Mouse (Mus musculus) left cerebral cortex, postnatal 14 days (tissue): ENCODE measurements at regions not wholly inside any gene's neighbourhood (a gene's known extent, or its start where the extent isn't known, plus 50 kb on each side); places are given as distances from the start of the nearest gene placed in this dataset.
A peak's percentile ranks its signal among the peaks of the same experiment; 100 is the strongest.

Experiments used
- DNase-seq, 2 experiments: peaks; one replicate each; pipeline ENCODE4 v3.0.0; 2021 to 2022; ENCODE audit warnings: low spot score in 2 of 2, mixed read lengths in 1 of 2
- intact Hi-C: fragments of 180-260 bp; cut with DNase I; formaldehyde crosslinking; loops from one replicate; pipeline ENCODE4 v1.15.1; 2025

DNA sequence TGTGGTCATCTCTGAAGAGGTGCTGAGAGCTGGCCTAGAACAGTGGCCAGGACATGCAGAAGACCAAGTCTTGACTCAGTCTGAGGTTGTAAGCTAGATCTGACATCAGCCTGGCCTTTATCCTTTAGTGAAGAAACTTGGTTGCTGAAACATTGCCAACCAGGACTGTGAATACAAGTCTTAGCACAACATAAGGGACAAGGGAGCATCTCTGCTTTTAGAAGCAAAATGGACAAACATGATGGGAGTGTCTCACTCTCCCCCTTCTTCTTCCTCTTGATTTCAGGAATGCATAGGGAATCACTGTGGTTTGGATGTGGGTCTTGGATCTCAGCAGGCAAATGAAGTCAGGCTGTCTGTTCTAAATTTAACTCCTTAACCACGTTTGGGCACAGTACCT is 529.1 kb upstream of the Tnc start:
- DNase-seq: no peak
- intact Hi-C loops: no loop called here

DNA sequence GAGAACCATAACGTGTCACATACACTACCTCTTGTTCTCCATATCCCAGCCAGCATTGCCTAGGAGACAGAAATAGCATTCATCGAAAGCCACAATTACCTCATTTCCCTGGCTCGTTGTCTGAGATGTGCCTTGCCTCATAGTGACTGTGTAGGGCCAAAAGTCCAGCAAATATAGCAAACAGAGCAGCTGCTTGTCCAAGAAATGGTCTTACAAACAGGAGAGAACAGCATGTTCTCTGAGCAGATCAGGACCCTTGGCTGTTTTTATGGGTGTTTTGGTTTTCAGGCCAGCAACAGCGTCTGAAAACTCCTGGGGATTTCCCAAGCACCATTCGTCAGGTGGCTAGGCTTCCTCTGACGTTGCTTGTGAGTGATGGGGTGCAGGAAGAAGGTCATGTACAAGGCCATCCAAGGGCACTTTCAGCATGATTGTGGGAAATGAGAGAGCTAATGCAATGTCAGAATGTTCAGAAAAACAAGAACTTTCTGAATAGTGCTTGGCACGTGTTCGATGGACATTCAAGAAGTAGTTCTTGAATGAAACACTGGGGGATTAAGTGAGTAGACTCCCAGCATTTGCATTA is 528.9 kb upstream of the Pappa start:
- intact Hi-C loops: no loop called here
- DNase-seq: peak; percentile 2 to 8

DNA sequence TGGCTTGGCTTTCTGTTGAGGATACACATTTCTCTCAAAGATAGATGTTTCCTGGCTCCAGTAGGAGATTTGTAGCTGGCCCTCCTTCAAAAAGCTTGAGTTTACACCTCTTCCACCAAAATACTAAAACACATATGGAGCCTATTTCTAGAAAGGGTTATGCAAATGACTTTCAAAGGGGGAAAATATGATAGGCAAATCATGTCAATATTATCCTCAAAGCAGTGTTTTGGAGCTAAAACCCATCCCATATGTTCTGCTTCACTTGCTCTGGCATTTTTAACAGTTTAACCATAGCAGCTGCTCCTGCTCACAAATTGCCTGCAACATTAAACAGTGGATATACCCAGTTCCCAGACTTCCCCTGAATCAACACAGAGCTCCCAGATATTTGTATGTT is 525.5 kb upstream of the Pappa start:
- intact Hi-C loops: no loop called here
- peak; percentile 3 to 40 for DNase-seq

DNA sequence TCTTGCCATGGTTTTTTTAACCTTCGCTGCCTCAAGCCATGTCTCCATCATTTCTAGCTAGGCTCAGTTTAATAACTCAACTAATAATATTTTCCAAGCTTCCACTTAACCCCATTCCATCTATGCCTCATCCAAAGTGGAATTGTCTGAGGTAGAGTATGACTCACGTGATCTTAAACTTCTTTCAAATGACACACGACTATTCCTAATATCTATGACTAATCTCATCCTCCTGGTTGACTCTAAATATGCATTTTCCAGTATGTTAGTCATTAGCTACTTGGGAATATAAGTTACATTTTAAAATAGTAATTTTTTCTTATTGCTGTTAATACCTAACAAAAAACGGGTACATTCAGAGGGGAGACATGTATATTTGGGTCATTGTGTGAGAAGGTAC is 524.8 kb upstream of the Pappa start:
- intact Hi-C loops: no loop called here
- DNase-seq: no peak

DNA sequence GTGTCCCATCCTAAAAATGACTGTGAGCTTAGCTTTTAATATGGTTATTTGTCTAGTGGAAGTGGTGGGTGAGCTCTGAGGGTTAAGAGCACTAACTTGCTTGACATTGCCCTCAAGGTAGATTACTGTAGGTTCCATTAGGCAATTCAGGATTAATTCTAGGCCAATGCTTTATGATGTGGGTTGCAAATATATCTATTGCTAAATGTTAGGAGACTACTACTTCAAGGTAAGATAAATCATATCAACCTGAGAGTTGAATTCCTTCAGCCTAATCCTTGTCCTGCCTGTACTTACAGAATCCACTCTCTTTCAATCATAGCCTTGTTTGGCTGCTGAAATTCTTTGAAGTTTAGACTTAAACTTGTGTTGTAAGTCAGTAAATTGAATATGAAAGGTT is 501.2 kb upstream of the Pappa start:
- intact Hi-C loops: no loop called here

DNA sequence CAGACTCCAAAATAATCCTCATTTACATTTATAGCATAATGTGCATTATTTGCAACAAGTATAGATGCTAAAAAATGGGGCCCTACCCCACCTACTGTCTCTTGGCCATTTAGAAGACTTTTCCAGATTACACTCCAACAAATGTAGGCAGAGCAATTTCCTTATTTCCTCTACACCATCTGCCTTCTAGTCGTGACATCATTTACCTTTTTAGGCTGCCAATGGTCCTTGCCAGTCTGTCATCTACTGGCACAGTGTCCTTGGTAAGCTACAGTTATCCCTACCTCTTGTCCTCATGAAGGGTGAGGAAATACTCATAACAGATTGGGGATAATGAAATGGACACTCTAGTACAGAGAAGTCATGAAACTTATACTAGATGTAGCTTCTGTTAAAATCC is 491.8 kb upstream of the Pappa start:
- no peak for DNase-seq
- intact Hi-C loops: no loop called here

More for the DNA sequence above, 501.2 kb upstream of the Pappa start:
- DNase-seq: no peak

DNA sequence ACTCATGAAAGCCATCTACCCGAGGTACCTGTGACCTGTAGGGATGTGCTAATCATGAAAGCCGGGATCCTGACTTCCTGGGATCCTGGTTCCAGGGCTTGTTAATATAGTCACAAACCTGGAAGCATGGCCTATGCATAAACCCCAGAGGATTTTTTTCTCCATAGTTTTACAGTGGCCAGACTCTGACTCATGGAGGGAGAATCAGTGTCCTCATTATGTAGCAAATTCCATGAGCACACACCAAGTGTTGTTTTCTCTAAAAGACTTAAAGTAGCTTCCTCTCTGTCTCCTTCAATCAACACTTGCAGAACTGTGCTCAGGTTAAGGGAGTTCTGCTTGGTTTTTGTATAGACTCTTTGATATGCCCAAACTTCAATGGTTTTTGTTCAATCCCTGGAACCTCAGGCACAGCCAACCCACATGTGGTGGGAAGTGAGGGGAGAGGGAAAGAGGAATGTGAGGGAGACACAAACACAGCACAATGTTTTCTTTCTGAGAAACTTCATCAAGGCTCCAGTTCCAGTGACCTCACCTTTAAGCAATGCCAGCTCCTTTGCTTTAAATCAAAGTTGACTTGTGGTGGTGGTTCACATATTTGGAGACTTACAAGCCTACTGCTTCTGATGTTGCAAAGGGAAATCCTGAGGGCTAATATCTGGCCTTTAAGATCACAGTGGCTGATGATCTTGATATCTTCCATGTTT is 488.6 kb upstream of the Pappa start:
- intact Hi-C loops: no loop called here
- DNase-seq: no peak

DNA sequence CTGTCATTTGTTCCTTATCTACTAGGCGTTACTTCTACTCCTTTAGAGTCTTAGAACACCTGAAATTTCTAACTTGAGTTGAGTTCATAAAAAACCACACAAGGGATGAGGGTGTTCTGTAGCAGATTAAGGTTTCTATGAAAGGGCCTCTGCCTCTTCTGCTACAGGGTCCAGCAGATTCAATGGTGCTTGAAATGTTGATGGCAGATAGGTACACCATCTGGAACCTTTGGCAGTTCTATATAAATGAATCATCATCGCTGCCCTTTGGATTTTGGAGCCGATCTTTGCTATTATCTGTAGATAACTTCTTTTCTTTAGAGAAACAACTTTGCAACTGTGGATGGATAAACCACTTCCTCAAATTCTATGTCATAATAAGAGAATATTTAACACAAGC is 483.9 kb upstream of the Pappa start:
- DNase-seq: no peak
- intact Hi-C loops: no loop called here

DNA sequence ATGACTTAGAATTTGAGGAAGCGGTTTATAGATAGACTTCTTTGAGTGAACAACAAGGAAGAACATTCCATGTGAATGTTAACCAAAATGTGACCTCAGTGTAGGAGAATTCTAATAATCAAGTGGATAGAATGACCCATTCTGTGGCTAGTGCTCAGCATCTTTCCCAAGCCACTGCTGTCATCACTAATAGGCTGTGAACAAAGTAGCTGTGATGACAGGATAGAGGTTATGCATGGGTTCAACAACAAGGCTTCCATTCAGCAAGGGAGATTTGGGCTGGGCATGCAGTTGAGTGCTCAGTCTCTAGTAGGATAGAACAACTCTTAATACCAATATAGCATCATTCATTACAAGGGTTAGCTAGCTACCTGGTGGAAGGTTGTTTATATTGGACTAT is 483.0 kb upstream of the Pappa start:
- intact Hi-C loops: no loop called here

DNA sequence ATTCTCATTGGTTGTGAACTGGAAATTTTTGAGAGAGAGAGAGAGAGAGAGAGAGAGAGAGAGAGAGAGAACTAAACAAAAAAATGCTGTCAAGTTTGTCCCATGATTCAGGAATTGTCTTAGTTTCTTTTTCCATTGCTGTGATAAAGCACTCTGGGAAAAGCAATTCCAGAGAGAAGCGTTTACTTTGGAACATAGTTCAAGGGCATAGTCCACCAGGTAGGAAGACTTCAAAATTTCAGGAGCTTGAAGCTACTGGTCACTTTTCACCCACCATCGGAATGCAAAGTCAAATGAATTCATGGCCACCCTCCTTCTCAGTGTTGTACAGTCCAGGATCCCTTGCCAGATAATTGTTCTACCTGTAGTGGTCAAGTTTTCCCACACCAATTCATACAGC is 478.8 kb upstream of the Pappa start:
- intact Hi-C loops: no loop called here
- DNase-seq: no peak

More for the DNA sequence above, 483.0 kb upstream of the Pappa start:
- no peak for DNase-seq

DNA sequence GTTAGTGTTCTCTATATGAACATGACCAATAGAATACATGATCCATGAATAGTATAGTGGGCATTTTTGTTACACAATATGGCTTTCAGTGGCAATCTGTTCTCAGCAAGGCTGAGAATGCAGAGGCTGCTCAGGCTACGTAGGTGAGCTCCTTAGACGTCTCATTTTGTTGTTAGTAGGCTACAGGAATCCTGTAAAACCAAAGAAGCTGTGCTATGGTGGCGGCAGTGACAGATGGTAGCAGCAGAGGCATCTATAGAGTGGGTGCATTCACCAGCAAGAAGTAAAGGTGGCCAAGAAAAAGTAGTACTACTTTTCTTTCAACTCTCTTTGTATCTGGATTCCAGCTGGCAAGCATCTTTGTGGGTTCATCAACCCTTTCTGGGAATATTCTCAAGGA is 469.8 kb upstream of the Pappa start:
- peak in 1 of 2 experiments; percentile 5 for DNase-seq

DNA sequence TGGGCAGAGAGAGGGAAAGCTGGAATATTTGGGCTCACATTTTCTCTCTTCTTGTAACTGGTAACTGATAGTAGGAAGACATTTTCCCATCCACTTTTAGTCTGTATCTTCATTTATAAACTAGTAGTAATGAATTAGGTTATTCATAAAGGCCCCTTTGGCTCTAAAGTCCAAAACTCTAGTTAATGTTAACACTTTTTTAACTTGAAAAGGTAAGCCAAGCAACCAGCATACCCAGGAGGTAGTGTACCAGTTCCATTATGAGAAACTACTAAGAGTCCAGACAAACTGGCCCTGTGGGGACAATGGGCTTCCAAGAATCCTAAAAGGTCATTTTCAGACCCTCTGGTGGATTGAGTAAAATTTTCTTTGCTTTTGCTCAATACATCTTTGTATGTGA is 468.4 kb upstream of the Pappa start:
- intact Hi-C loops: no loop called here
- DNase-seq: no peak

More for the DNA sequence above, 469.8 kb upstream of the Pappa start:
- intact Hi-C loops: no loop called here

DNA sequence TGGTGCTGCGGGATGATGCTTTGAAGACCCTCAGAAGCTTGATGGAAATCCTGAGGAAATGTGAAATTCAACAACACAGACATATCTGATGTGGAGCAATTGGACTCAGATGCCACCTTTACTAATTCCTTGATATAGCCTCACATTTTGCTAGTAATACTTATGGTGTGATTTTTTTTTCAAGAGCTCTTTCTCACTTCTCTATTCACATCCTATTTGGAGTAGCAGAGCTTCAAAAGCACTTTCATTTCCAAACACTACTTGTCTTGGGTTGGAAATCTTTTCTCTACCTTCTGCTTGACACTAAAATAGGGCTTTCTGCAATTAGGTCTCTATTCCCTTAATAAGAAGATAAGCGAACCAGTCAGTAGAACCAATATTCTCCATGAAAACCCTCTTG is 460.3 kb upstream of the Pappa start:
- DNase-seq: no peak
- intact Hi-C loops: no loop called here

DNA sequence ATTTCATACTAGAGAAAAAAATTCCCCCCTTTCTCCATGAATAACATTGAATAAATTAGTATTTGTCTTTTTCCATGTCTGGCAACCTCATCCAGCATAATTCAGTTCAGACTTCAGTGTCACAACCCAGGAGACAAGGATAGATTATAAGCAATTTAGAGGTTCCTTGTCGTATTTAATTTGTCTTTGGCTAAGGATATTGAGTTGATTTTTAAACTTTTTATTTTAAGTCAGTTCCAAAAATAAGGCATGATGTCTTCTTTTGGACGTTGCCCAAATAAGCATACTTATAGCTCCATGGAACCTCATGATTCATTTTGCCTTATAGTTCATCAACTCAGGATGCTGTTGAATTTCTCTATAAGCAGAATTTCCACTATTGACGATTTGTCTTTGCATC is 456.0 kb upstream of the Pappa start:
- intact Hi-C loops: no loop called here
- DNase-seq: peak in 1 of 2 experiments; percentile 11

DNA sequence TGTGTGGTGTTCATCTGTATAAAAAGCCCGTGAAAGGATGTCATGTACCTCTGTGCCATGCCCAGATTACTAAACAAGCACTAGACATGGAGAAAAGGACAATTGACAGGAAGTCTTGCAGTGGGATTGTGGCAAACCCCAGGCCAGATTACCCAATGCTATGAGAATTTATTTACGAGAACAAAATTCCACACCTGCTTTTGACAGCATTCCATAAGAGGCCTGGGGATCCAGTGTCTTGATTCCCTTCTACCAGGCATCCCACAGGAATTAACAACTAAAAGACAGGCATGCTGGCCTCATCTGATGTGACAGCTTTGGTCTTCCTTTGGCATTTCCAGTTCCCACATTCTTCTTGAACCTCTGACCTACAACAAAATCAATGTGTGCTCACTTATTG is 454.3 kb upstream of the Pappa start:
- intact Hi-C loops: no loop called here
- DNase-seq: no peak

DNA sequence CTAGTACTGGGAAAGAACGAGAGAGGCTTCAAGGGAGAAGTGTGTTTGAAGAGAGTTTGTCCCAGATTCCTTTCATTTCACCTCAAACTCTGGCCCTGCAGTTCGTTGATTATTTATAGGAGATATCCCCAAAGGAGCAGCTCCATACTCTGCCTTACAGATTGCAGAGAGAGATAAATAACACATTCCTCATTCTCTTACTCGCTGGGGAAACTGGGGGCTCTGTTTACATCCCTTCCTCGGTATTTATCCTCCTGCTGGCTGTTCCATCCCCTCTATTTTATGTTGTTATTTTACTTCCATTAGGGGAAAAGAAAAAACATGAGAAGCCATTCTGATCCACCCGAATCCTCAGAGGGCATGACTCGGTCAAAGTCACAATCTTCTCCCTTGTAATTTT is 447.5 kb upstream of the Pappa start:
- intact Hi-C loops: no loop called here

DNA sequence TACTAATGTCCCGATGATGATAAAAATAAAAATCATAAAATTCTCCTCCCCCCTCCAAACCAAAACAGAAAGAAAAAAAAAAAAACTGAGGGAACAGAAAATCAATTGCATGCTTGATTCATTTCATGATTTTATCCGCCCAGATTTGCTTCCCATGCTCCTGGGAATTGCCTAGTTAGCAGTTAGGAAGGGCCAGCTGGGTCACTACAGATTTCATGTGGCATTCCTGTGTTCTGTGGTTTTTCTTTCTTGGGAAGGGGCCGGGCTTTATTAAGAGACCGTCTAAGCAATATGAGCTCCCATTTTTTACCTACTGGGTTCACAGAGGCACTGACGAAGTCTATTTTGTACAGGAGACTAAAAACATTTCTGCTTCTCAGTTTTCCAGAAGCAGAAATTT is 447.1 kb upstream of the Pappa start:
- intact Hi-C loops: no loop called here

More for the DNA sequence above, 447.5 kb upstream of the Pappa start:
- DNase-seq: no peak

DNA sequence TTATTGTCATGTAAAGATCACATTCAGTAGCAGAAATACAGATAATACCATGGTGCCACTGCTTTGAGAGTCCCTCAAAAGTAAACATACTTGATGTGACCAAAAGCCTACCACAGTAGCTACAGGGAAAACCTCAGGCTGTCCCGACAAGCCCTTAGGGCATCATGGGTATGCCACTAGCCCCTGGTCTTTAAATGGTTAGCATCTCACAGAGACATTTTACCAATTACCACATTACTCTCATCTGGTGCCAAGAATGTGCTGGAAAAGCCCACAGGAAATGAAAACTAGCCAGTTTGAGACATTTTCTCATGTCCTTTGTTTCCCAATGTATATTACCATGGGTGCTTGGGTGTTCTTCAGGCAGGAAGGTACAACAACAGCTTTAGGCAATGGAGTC is 439.3 kb upstream of the Pappa start:
- intact Hi-C loops: no loop called here
- DNase-seq: no peak

More for the DNA sequence above, 447.1 kb upstream of the Pappa start:
- no peak for DNase-seq

DNA sequence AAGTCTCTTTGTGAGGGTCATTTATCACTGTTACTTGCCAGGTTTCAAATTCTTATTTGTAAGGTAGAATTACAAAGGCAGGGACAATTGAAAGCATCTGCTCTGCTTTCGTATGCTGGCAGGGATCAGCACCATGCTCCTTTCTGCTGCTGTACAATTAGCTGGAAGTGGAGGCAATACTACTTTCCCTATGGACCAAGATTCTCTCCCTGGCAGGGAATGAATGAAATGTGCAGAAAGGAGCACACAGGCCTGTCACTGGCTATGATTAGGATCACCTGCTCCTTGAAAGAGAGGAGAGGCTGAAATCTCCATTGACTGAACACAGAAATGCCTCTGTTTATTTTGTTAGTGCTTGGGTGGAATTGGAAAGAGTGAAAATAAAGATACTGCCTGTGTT is 427.8 kb upstream of the Pappa start:
- no peak for DNase-seq
- intact Hi-C loops: no loop called here

DNA sequence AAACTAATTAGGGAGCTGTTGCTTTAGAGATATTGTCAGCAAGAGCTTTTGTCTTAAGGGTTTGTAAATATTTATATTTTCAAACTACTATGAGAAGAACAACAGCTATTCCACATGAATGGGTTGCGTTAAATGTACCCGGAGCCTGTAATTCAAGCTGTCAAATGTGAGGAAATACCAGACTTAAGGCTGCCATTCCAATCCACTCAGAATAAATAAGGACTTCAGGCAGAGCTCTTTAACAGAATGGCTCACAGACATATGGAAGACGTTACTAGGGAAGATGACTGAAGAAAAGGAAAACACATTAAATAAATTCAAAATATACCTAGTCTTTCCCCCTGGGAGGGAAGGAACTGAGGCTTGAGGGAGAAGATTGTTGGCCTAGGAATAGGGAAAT is 400.7 kb upstream of the Pappa start:
- DNase-seq: no peak
- intact Hi-C loops: no loop called here

DNA sequence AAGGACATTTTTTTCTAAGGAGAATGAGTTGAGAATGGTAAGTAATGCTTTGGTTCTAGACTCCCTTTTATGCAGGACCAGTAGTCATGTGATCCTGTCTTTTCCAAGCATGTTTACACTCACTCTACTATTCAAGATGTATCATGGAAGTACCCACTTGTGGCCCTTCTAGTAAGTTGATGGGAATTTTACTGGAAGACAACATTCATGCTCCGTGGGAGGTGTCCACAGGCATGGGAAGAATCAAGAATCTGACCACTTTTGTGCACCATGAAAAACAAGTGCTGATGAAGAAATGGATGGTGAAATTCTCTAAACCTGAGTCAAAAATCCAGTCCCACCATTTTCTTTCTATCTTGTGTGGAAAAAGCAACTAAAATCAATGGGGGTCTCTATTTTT is 399.1 kb upstream of the Pappa start:
- no peak for DNase-seq
- intact Hi-C loops: no loop called here

DNA sequence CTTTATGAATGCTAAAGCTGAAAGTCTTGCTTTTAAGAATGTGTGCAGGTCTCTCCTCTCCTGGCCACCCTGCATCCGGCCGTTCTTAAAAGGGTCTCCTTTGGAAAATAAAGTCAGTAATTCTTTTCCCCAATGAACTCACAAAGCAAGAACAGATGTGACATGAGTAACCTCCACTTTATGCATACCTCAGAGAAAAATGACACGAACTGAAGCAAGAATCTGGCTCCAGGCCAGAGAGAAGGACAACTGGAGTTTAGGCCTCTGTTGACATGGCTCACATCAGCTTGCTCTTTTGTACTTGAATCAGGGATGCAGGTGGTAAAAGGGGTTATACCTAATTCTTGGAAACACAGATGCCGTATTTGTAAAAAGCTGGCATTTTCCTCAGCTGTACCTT is 368.0 kb upstream of the Pappa start:
- no peak for DNase-seq
- intact Hi-C loops: no loop called here
